Mouse (Mus musculus) stomach, embryonic 15.5 days (tissue): ENCODE measurements at regions not wholly inside any gene's neighbourhood (a gene's known extent, or its start where the extent isn't known, plus 50 kb on each side); places are given as distances from the start of the nearest gene placed in this dataset.

Experiments used
- ATAC-seq: fragments of 200-750 bp; cut with Nextera tagmentation; 2 replicates; pipeline ENCODE4 v1.8.0; 2017; ENCODE audit warnings: low read depth, moderate number of reproducible peaks, moderate TSS enrichment; ENCODE audit not compliant: insufficient read depth, low FRiP score
- H3K27ac ChIP-seq: fragments of 300-500 bp; sonication (generic); 2 replicates; pipeline ENCODE4 v1.5.1; 2015; ENCODE audit warnings: mild to moderate bottlenecking, inconsistent platforms
- H3K27me3 ChIP-seq: fragments of 300-500 bp; sonication (generic); replicated peaks from 2 replicates; pipeline ENCODE4 v1.6.1; 2015; ENCODE audit warnings: inconsistent platforms
- H3K36me3 ChIP-seq: fragments of 300-500 bp; sonication (generic); 2 replicates; pipeline ENCODE4 v1.6.1; 2015; ENCODE audit warnings: inconsistent platforms
- H3K4me1 ChIP-seq: fragments of 300-500 bp; sonication (generic); 2 replicates; pipeline ENCODE4 v1.6.1; 2015; ENCODE audit warnings: inconsistent platforms
- H3K4me2 ChIP-seq: fragments of 300-500 bp; sonication (generic); 2 replicates; pipeline ENCODE4 v1.6.1; 2015; ENCODE audit warnings: mild to moderate bottlenecking, inconsistent platforms
- H3K4me3 ChIP-seq: fragments of 300-500 bp; sonication (generic); replicated peaks from 2 replicates; pipeline ENCODE4 v1.5.1; 2015; ENCODE audit warnings: inconsistent platforms
- H3K9ac ChIP-seq: fragments of 300-500 bp; sonication (generic); 2 replicates; pipeline ENCODE4 v1.6.1; 2015; ENCODE audit warnings: inconsistent platforms
- H3K9me3 ChIP-seq: fragments of 300-500 bp; sonication (generic); 2 replicates; pipeline ENCODE4 v1.6.1; 2016; ENCODE audit warnings: inconsistent platforms
- WGBS: fragments of 180-500 bp; shearing (Covaris S2); methylation state at CpG from one replicate; pipeline ENCODE4 v1.1.7; 2015; 5-methylcytosine and 5-hydroxymethylcytosine counted together

GRCm38 (mm10) chr1:57511902-57512301, 105.0 kb upstream of the Tyw5 start:
- no peak for ATAC-seq
- 88% methylated on average over 2 of the region's 2 CpGs for WGBS
- H3K36me3 ChIP-seq: no peaks in the 10 kb centered on the region
- H3K9ac ChIP-seq: no peak overlapping the region
- H3K9me3 ChIP-seq: no peaks in the 10 kb centered on the region
- no peak overlapping the region for H3K27ac ChIP-seq
- H3K4me2 ChIP-seq: no peak overlapping the region
- 0 out of 2 replicates have a peak, but pooled peaks cover 3% of the 10 kb centered on the region for H3K4me1 ChIP-seq
- H3K4me3 ChIP-seq: no peak overlapping the region
- H3K27me3 ChIP-seq: no peaks in the 10 kb centered on the region

DNA sequence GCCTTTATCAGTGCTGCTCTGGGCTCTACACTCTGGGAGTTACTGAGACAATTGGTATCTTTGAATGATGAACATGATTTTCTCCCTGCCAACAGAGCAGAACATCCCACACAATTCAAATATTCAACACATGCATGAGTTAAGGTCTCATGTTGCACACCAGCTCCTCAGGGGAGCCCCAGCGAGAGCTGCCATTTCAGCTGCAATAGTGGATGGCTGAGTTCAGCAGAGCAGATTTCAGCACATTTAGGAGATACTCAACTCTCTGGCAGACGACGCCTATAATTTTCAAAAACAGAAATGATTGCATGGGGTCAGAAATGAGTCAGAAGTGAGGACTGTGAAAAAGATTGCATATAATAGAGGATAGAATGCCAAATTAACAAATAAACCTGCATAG, 105.6 kb upstream of the Tyw5 start:
- Histone ChIP-seq H3K27ac (no peak overlapping the region), H3K27me3 (no peaks in the 10 kb centered on the region), H3K9ac (no peak overlapping the region), H3K4me1 (0 out of 2 replicates have a peak, but pooled peaks cover 3% of the 10 kb centered on the region), H3K4me3 (no peak overlapping the region), H3K9me3 (no peaks in the 10 kb centered on the region), H3K36me3 (no peaks in the 10 kb centered on the region), H3K4me2 (no peak overlapping the region)
- WGBS: 62% methylated on average over 3 of the region's 3 CpGs
- ATAC-seq: no peak

DNA sequence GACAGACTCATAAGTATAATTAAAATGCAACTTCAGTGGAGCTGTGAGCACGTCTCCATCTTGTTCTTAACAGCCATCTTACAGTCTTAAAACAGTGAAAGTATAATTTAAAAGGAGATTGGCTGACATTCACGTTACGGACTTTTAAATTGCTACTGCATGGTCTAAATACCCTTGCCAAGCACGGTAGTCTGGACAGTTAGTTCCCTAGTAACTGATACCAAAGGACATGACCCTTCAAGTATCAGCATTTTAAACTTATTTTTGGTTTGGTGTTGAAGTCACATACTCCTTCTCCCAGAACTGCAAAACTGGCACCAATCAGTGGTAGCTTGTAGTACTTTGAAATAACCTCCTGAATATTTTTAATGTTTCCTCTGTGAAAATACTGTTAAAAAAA, 119.1 kb upstream of the Tyw5 start:
- Histone ChIP-seq H3K9me3 (no peaks in the 10 kb centered on the region), H3K9ac (no peak overlapping the region), H3K4me1 (no peaks in the 10 kb centered on the region), H3K4me2 (no peak overlapping the region), H3K27me3 (no peaks in the 10 kb centered on the region), H3K4me3 (no peak overlapping the region), H3K27ac (no peak overlapping the region), H3K36me3 (no peaks in the 10 kb centered on the region)
- ATAC-seq: no peak
- WGBS: 77% methylated on average over 4 of the region's 4 CpGs

DNA sequence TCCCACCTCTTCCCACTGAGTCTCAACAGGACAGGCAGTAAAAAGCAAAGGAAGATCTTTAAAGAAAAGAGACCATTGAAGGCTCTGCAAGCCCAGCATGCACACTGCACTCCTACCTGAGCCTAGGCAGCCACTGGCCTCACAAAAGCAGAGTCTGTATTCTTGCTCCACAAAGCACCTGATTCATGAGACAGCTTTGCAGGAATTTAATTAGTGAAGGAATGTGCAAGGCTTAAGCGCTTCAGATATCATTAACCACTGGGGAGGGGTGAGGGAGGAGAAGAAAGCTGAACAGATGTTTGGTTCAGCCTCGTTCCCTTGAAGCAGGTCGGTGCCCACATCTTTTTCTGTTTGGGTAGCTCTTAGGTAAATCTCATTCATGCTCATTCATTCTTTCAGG, 121.8 kb upstream of the Tyw5 start:
- no peak for ATAC-seq
- Histone ChIP-seq H3K4me2 (no peak overlapping the region), H3K4me3 (no peak overlapping the region), H3K27me3 (no peaks in the 10 kb centered on the region), H3K36me3 (no peaks in the 10 kb centered on the region), H3K9me3 (no peaks in the 10 kb centered on the region), H3K9ac (no peak overlapping the region), H3K4me1 (no peaks in the 10 kb centered on the region), H3K27ac (no peak overlapping the region)
- 40% methylated on average over 3 of the region's 3 CpGs for WGBS

- Histone ChIP-seq H3K9me3 (no peaks in the 10 kb centered on the region), H3K27ac (no peak overlapping the region), H3K9ac (no peak overlapping the region), H3K4me3 (no peak overlapping the region), H3K4me1 (no peaks in the 10 kb centered on the region), H3K27me3 (no peaks in the 10 kb centered on the region), H3K36me3 (no peaks in the 10 kb centered on the region), H3K4me2 (no peak overlapping the region)
- WGBS: 70% methylated on average over 2 of the region's 2 CpGs
- ATAC-seq: no peak
Observed at GRCm38 (mm10) chr1:57529320-57529719, 122.4 kb upstream of the Tyw5 start.

DNA sequence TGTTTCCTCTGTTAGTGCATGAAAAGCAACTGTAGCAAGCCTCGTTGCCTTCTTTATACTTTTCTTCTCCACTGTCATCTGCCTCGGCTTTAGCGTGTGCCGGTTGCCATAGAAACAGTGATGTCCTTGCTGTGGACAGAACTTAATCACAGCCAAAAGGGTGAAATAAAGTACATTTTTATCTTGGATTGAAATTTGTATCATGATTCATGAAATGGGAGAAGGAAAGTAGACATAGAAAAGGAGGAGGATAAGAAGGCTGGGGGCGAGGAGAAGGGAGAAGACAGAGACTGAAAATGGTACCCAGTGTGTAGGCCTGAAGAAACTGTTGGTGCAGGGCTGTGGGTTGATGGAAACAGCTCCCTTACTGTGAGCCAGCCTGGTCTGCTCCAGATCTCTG, 130.5 kb upstream of the Tyw5 start:
- no peak for ATAC-seq
- no peaks in the 10 kb centered on the region for H3K9me3 ChIP-seq
- no peak overlapping the region for H3K4me3 ChIP-seq
- 83% methylated on average over 5 of the region's 5 CpGs for WGBS
- H3K4me2 ChIP-seq: no peak overlapping the region
- no peaks in the 10 kb centered on the region for H3K36me3 ChIP-seq
- H3K27me3 ChIP-seq: no peaks in the 10 kb centered on the region
- H3K4me1 ChIP-seq: no peaks in the 10 kb centered on the region
- no peak overlapping the region for H3K27ac ChIP-seq
- H3K9ac ChIP-seq: no peak overlapping the region

- no peak for ATAC-seq
- Histone ChIP-seq H3K9me3 (no peaks in the 10 kb centered on the region), H3K9ac (no peak overlapping the region), H3K4me2 (no peak overlapping the region), H3K27ac (no peak overlapping the region), H3K36me3 (no peaks in the 10 kb centered on the region), H3K27me3 (no peaks in the 10 kb centered on the region), H3K4me3 (no peak overlapping the region), H3K4me1 (peaks cover 5% of the 10 kb centered on the region; the same call in 1 of the 2 replicates)
- WGBS: 48% methylated on average over 3 of the region's 3 CpGs
Observed at GRCm38 (mm10) chr1:57544684-57545083, 137.8 kb upstream of the Tyw5 start.

DNA sequence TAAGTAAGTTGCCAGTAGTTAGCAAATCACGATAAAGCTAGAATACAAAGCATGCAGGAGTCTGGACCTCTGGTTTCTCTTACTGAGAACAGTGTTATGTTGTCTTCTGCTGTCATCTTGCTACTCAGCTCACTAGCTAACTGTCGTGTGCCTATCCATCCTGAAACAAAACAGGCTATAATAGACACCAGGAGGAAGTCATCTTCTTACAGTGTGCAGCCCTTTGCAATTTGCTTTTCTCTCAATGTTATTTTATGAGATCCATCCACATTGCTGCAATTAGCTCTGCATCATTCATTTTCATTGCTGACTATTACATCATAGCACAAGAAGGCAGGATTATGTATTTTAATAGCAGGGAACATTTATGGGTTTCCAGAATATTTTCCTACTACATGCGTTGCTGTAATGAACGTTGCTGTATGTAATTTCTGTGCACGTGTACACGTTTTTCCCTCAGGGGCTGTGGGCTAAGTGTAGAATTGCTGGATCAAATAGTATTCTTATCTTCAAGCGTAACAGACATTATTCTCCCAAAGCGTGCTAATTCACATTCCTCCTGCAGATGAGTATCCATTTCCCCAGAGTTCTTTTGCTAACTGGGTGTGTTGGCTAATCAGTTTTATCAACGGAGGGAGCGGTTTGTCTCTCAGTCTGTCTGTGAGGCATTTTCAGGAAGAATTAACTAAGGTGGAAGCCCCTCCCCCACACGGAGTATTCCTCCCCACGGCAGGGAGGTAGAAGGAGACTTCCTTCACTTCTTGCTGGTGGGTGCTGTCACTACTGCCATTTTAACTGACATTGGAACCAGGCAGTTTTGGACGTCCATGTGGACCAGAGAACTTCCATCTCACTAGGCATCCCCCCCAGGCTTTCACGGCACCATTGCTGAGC, 139.1 kb upstream of the Tyw5 start:
- no peak for ATAC-seq
- peaks cover 5% of the 10 kb centered on the region; the same call in 1 of the 2 replicates for H3K4me1 ChIP-seq

GRCm38 (mm10) chr1:57561517-57561916, 154.6 kb upstream of the Tyw5 start:
- no peak for ATAC-seq
- H3K9ac ChIP-seq: no peak overlapping the region
- WGBS: 83% methylated on average over 2 of the region's 2 CpGs
- H3K36me3 ChIP-seq: no peaks in the 10 kb centered on the region
- no peak overlapping the region for H3K27ac ChIP-seq
- H3K4me1 ChIP-seq: no peaks in the 10 kb centered on the region
- no peak overlapping the region for H3K4me2 ChIP-seq
- no peak overlapping the region for H3K4me3 ChIP-seq
- no peaks in the 10 kb centered on the region for H3K27me3 ChIP-seq
- no peaks in the 10 kb centered on the region for H3K9me3 ChIP-seq

More for the DNA sequence above, 139.1 kb upstream of the Tyw5 start:
- no peak overlapping the region for H3K4me2 ChIP-seq
- H3K9ac ChIP-seq: no peak overlapping the region
- H3K9me3 ChIP-seq: no peaks in the 10 kb centered on the region
- no peak overlapping the region for H3K4me3 ChIP-seq
- H3K27me3 ChIP-seq: no peaks in the 10 kb centered on the region
- H3K27ac ChIP-seq: no peak overlapping the region
- 50% methylated on average over 14 of the region's 14 CpGs for WGBS
- H3K36me3 ChIP-seq: no peaks in the 10 kb centered on the region

GRCm38 (mm10) chr1:57564676-57565075, 157.8 kb upstream of the Tyw5 start:
- Histone ChIP-seq H3K27me3 (no peaks in the 10 kb centered on the region), H3K9me3 (no peaks in the 10 kb centered on the region), H3K27ac (no peak overlapping the region), H3K4me1 (no peaks in the 10 kb centered on the region), H3K9ac (no peak overlapping the region), H3K36me3 (no peaks in the 10 kb centered on the region), H3K4me3 (no peak overlapping the region), H3K4me2 (no peak overlapping the region)
- WGBS: 40% methylated on average over 5 of the region's 5 CpGs
- ATAC-seq: no peak

DNA sequence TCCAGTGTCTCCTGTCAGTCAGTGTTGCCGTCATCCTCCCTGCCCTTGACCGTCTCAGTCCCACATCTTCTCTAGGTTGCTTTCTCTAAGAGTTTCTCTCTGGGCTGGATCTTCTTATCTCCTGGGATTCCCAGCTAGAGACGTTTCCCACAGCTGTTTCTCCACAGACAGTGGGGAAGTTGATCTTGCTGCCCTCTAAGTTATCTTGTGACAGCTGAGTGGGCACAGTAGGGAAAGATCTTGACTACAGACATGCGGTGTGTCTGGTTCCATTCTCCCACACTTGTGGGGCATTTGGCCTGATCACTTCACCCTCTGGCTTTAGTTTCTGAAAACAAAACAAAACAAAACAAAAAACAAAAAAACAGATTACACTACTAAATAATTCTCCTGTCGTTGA, 165.2 kb upstream of the Tyw5 start:
- Histone ChIP-seq H3K9me3 (no peaks in the 10 kb centered on the region), H3K27me3 (no peaks in the 10 kb centered on the region), H3K36me3 (no peaks in the 10 kb centered on the region), H3K27ac (no peak overlapping the region), H3K9ac (no peak overlapping the region), H3K4me2 (no peak overlapping the region), H3K4me1 (no peaks in the 10 kb centered on the region), H3K4me3 (no peak overlapping the region)
- no peak for ATAC-seq
- WGBS: 65% methylated on average over 5 of the region's 5 CpGs

- Histone ChIP-seq H3K4me1 (no peaks in the 10 kb centered on the region), H3K9ac (no peak overlapping the region), H3K4me3 (no peak overlapping the region), H3K9me3 (no peaks in the 10 kb centered on the region), H3K27me3 (no peaks in the 10 kb centered on the region), H3K36me3 (no peaks in the 10 kb centered on the region), H3K27ac (no peak overlapping the region), H3K4me2 (no peak overlapping the region)
- ATAC-seq: no peak
- 60% methylated on average over 6 of the region's 6 CpGs for WGBS
Observed at GRCm38 (mm10) chr1:57573829-57574228, 166.9 kb upstream of the Tyw5 start.
